Mouse (Mus musculus) adrenal gland, adult 8-10 months (tissue): ENCODE results near the gene Prdm9. TPM values are rescaled to one million over a fixed set of nuclear protein-coding genes. Genes with fewer than 3 reads are reported as not detected.
"Not testable (repeated sequence)": the region's sequence is repeated elsewhere in the genome, so short reads cannot be mapped to it uniquely, and the experiment has no call there.

Experiments used
- DNase-seq: peaks from one replicate; pipeline ENCODE4 v3.0.0; 2022
- total RNA-seq, 4 experiments: library from RNA; stranded (reverse); gene quantifications; 2 replicates each; pipeline ENCODE4 v1.2.4; 2022

Prdm9 gene
- total RNA-seq = 10 to 100 TPM in 1 of 4 experiments, 1 to 10 TPM in 3; 5.1 to 11.2 (median 7.1) TPM

GRCm38 (mm10) chr17:15564014-15564927, at the start of gene Prdm9:
TSS of gene Prdm9 (minus strand) at chr17:15564354.
- peak; percentile 99 for DNase-seq

- DNase-seq = no peak
Measured at GRCm38 (mm10) chr17:15599496-15599895, 35.3 kb upstream of the Prdm9 start.

- DNase-seq = no peak
Measured at GRCm38 (mm10) chr17:15591216-15591881, 27.2 kb upstream of the Prdm9 start.

- DNase-seq = no peak
Measured at GRCm38 (mm10) chr17:15588116-15588515, 24.0 kb upstream of the Prdm9 start.

- no peak for DNase-seq
Measured at GRCm38 (mm10) chr17:15585691-15586090, 21.5 kb upstream of the Prdm9 start.

- no peak for DNase-seq
Measured at GRCm38 (mm10) chr17:15583071-15583470, 18.9 kb upstream of the Prdm9 start.

GRCm38 (mm10) chr17:15580072-15580447, 15.9 kb upstream of the Prdm9 start:
- no peak for DNase-seq

- DNase-seq = no peak
Measured at GRCm38 (mm10) chr17:15579410-15580071, 15.4 kb upstream of the Prdm9 start.

- DNase-seq = peak; percentile 26
Measured at GRCm38 (mm10) chr17:15577291-15577694, 13.1 kb upstream of the Prdm9 start.

GRCm38 (mm10) chr17:15575056-15575455, 10.9 kb upstream of the Prdm9 start:
- DNase-seq = no peak

- no peak for DNase-seq
Measured at GRCm38 (mm10) chr17:15566908-15567307, 2.8 kb upstream of the Prdm9 start.

GRCm38 (mm10) chr17:15564928-15565300, 760 bp upstream of the Prdm9 start:
- DNase-seq = no peak

GRCm38 (mm10) chr17:15559946-15560345, 4.2 kb downstream of the Prdm9 start:
- DNase-seq = no peak

- no peak for DNase-seq
Measured at GRCm38 (mm10) chr17:15549713-15550112, 14.4 kb downstream of the Prdm9 start.

- DNase-seq = no peak
Measured at GRCm38 (mm10) chr17:15546440-15546839, 17.7 kb downstream of the Prdm9 start.

GRCm38 (mm10) chr17:15543868-15544267, 20.3 kb downstream of the Prdm9 start:
- DNase-seq = not testable (repeated sequence)

- no peak for DNase-seq
Measured at GRCm38 (mm10) chr17:15540309-15540708, 23.8 kb downstream of the Prdm9 start.

- no peak for DNase-seq
Measured at GRCm38 (mm10) chr17:15536457-15536904, 27.7 kb downstream of the Prdm9 start.

- no peak for DNase-seq
Measured at GRCm38 (mm10) chr17:15535943-15536342, 28.2 kb downstream of the Prdm9 start.

- DNase-seq = no peak
Measured at GRCm38 (mm10) chr17:15535162-15535800, 28.9 kb downstream of the Prdm9 start.

- no peak for DNase-seq
Measured at GRCm38 (mm10) chr17:15530141-15530540, 34.0 kb downstream of the Prdm9 start.

- no peak for DNase-seq
Measured at GRCm38 (mm10) chr17:15528887-15529286, 35.3 kb downstream of the Prdm9 start.

GRCm38 (mm10) chr17:15527811-15528136, 36.4 kb downstream of the Prdm9 start:
- DNase-seq = no peak
